Mouse (Mus musculus): ENCODE measurements around the gene Gtf2i. TPM values are rescaled to one million over a fixed set of nuclear protein-coding genes. Genes with fewer than 3 reads are reported as not detected.

Gtf2i gene
- polyA plus RNA-seq, 1 experiment from 2014 or later = 29.8 TPM

DNA sequence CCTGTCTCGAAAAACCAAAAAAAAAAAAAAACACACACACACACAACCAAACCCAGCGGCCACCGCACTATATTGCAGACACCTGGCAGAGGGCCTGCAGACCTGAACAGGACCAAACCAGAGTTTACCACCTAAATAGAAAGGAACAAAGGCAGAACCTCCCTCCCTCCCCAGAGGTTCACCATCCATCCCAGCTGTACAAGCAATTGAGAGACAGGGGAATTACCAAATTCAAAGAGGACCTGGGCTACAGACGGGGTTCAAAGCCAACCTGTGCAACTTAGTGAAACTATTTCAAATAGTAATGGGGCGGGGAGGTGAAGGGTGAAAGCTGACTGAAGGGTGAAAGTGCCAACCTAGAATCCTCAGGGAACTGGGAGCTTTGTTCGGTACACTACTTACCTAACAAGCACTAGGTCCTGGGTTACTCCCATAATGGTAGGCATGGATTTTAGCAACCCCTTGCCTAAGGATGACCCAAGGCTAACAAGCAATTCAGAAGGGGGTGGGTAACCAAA is 2.6 kb downstream of the Gtf2i start:
- Histone ChIP-seq H3K4me2 (ENCODE audit: low read depth, low read length) (peak overlapping the region; percentile 91), H3K4me1 (ENCODE audit: insufficient read depth) (peaks cover 24% of the 10 kb centered on the region), H3K27me3 (ENCODE audit: insufficient read depth, low read length) (no peaks in the 10 kb centered on the region), H3K9me3 (ENCODE audit: low read length) (no peaks in the 10 kb centered on the region), H3K9ac (replicated peaks) (no peak overlapping the region; the same call in 1 of the 2 replicates), H3K4me3 (ENCODE audit: low read depth, low read length) (0 out of 2 replicates have a peak overlapping the region, but pooled peaks have one; percentile 94), H3K36me3 (replicated peaks; ENCODE audit: insufficient read depth, low read length) (peaks cover 20% of the 10 kb centered on the region), H3K27ac (ENCODE audit: low read depth) (0 out of 2 replicates have a peak overlapping the region, but pooled peaks have one; percentile 7)
- ATAC-seq (no peak), DNase-seq (no peak)
- TF ChIP-seq CTCF (IDR thresholded peaks at IDR 0.05; ENCODE audit: low read depth) = no peak
- no peak for TF ChIP-seq EP300 (IDR thresholded peaks at IDR 0.05; ENCODE audit: low read depth)
- WGBS (ENCODE audit: insufficient replicate concordance) = 66% methylated on average over 6 of the region's 6 CpGs

DNA sequence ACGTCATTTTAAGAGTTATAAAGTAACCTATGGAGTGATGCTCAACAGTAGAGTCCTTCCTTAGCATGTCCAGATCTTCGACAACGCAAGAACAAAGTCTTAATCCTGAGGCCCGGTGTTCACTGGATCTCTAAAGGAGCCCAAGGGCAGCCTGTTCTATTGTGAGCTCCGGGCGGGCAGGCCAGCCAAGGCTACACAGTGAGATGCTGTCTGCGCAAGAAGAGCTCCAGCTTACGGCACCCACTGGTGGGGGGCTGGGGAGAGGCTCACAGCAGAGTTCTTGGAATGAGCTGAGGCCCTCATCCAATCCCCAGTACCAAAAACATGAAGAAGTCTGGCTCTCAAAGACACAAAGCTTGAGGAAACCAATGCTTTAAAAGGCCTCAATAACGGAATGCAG is 4.4 kb downstream of the Gtf2i start:
- Histone ChIP-seq H3K27ac (ENCODE audit: low read depth) (no peak overlapping the region), H3K4me3 (ENCODE audit: low read depth, low read length) (no peak overlapping the region), H3K4me1 (ENCODE audit: insufficient read depth) (peaks cover 11% of the 10 kb centered on the region; the same call in 1 of the 2 replicates), H3K27me3 (ENCODE audit: insufficient read depth, low read length) (no peaks in the 10 kb centered on the region), H3K9ac (replicated peaks) (no peak overlapping the region), H3K9me3 (ENCODE audit: low read length) (no peaks in the 10 kb centered on the region), H3K36me3 (replicated peaks; ENCODE audit: insufficient read depth, low read length) (peaks cover 26% of the 10 kb centered on the region), H3K4me2 (ENCODE audit: low read depth, low read length) (no peak overlapping the region)
- 91% methylated on average over 9 of the region's 9 CpGs for WGBS (ENCODE audit: insufficient replicate concordance)
- no peak for ATAC-seq
- no peak for DNase-seq
- TF ChIP-seq CTCF (IDR thresholded peaks at IDR 0.05; ENCODE audit: low read depth) (no peak), EP300 (IDR thresholded peaks at IDR 0.05; ENCODE audit: low read depth) (no peak)

DNA sequence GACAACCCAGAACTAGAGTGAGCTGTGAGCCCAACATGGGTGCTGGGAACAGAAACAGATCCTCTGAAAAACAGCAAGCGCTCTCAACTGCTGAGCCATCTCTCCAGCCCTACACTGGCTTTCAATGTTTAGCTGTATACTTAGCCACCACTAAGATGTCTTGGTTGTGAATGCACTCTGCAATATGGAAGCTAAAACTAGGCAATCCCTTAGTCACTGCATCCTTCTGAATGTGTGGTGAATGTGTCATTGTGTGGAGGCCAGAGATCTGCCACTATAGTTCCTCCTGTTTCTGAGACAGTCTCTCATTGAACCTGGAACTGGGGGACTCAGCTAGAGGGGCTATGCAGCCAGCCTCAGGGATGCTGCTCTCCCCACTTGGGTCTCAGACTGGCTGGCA is 5.2 kb downstream of the Gtf2i start:
- ATAC-seq (no peak), DNase-seq (no peak)
- TF ChIP-seq EP300 (IDR thresholded peaks at IDR 0.05; ENCODE audit: low read depth) (no peak), CTCF (IDR thresholded peaks at IDR 0.05; ENCODE audit: low read depth) (no peak)
- Histone ChIP-seq H3K4me2 (ENCODE audit: low read depth, low read length) (no peak overlapping the region), H3K36me3 (replicated peaks; ENCODE audit: insufficient read depth, low read length) (peaks cover 32% of the 10 kb centered on the region), H3K9ac (replicated peaks) (no peak overlapping the region), H3K4me3 (ENCODE audit: low read depth, low read length) (no peak overlapping the region), H3K27me3 (ENCODE audit: insufficient read depth, low read length) (no peaks in the 10 kb centered on the region), H3K9me3 (ENCODE audit: low read length) (no peaks in the 10 kb centered on the region), H3K27ac (ENCODE audit: low read depth) (no peak overlapping the region), H3K4me1 (ENCODE audit: insufficient read depth) (peaks cover 11% of the 10 kb centered on the region; the same call in 1 of the 2 replicates)
- 96% methylated on average over 1 of the region's 1 CpGs for WGBS (ENCODE audit: insufficient replicate concordance)

DNA sequence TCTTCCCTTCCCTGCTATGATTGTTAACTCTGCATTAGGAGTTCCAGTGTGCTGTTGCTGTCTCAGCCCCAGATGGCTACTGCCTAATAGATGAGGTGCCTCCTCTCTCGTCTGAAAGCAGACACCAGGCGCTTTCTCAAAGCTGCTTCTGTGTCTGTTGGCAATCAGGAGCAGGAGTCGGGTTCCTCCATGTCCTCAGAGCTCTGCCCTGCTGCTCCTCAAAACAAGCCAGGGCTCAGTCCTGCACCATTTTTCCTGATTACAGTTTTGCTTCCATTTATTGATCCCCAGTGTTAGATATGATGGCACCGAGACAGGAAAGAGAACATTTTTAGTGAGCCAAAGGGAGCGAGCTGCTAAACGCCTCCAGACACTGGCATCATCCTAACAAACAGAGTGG is 9.9 kb downstream of the Gtf2i start:
- no peaks in the 10 kb centered on the region for H3K27me3 ChIP-seq (ENCODE audit: insufficient read depth, low read length)
- 86% methylated on average over 6 of the region's 6 CpGs for WGBS (ENCODE audit: insufficient replicate concordance)
- no peak for ATAC-seq

DNA sequence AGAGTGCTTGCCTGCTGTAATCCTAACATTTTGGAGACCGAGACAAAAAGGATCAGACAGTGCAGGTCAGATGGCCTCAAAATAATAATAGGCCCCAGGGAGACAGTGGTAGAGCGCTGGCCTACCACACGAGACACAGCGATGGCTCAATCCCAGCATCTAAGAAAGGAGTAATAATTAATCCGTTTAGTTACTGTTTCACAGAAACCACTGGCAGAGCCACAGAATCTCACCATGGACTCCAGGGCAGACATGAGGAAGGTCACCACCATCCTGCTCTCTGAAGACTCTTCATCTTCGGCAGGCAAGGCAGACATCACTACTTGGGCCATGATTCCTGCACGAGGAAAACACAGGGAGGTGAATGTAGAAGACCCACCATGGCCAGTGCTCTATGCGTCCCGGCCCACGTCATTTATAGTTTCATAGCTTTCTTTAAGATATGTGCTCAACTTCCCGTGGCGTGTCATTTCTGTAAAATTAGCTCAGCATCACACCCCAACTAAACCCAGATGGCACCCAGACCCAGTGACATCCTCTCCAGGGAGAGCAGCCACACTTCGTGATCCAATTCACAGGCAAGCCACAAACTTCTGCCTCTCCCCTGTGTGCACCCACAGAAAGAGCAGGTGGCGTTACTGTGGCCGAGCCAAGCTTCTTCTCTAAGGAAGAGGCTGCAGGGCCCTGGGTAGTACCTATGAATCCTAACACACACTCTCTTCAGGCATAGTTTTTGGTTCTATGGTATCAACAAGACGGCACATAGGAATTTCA is 19.1 kb downstream of the Gtf2i start:
- H3K36me3 ChIP-seq (replicated peaks; ENCODE audit: insufficient read depth, low read length) = peaks cover 30% of the 10 kb centered on the region
- H3K4me2 ChIP-seq (ENCODE audit: low read depth, low read length) = no peak overlapping the region
- TF ChIP-seq EP300 (IDR thresholded peaks at IDR 0.05; ENCODE audit: low read depth) (no peak), CTCF (IDR thresholded peaks at IDR 0.05; ENCODE audit: low read depth) (no peak)
- H3K27me3 ChIP-seq (ENCODE audit: insufficient read depth, low read length) = no peaks in the 10 kb centered on the region
- H3K27ac ChIP-seq (ENCODE audit: low read depth) = 0 out of 2 replicates have a peak overlapping the region, but pooled peaks have one; percentile 13
- H3K4me1 ChIP-seq (ENCODE audit: insufficient read depth) = no peaks in the 10 kb centered on the region; the same call in 1 of the 2 replicates
- no peak overlapping the region for H3K4me3 ChIP-seq (ENCODE audit: low read depth, low read length)
- no peaks in the 10 kb centered on the region for H3K9me3 ChIP-seq (ENCODE audit: low read length)
- 73% methylated on average over 16 of the region's 16 CpGs for WGBS (ENCODE audit: insufficient replicate concordance)
- DNase-seq = no peak
- no peak overlapping the region for H3K9ac ChIP-seq (replicated peaks)
- peak; percentile 77 for ATAC-seq

More for the DNA sequence above, 9.9 kb downstream of the Gtf2i start:
- no peak overlapping the region for H3K4me2 ChIP-seq (ENCODE audit: low read depth, low read length)
- no peak for DNase-seq
- TF ChIP-seq EP300 (IDR thresholded peaks at IDR 0.05; ENCODE audit: low read depth) = no peak
- TF ChIP-seq CTCF (IDR thresholded peaks at IDR 0.05; ENCODE audit: low read depth) = no peak
- peaks cover 29% of the 10 kb centered on the region for H3K36me3 ChIP-seq (replicated peaks; ENCODE audit: insufficient read depth, low read length)
- H3K27ac ChIP-seq (ENCODE audit: low read depth) = no peak overlapping the region
- H3K9ac ChIP-seq (replicated peaks) = no peak overlapping the region
- no peaks in the 10 kb centered on the region for H3K9me3 ChIP-seq (ENCODE audit: low read length)
- H3K4me1 ChIP-seq (ENCODE audit: insufficient read depth) = no peaks in the 10 kb centered on the region
- no peak overlapping the region for H3K4me3 ChIP-seq (ENCODE audit: low read depth, low read length)

DNA sequence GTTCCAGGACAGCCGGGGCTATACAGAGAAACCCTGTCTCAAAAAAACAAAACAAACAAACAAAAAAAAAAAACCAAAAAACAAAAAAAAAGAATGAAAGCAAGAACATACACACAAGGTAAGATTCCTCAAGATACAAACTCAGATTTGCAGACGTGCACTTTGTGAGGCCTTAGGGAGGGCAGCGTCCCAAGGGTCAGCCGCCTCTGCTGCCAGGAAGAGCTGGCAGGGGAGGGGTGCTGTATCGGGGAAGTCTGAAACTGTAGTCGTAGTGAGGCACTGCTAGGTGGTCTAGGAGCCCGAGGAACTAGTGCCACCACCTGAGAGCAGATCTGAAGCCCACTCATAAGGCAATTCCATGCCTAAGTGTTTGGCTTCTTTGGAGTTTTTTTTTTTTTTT is 20.0 kb downstream of the Gtf2i start:
- Histone ChIP-seq H3K27me3 (ENCODE audit: insufficient read depth, low read length) (no peaks in the 10 kb centered on the region), H3K4me2 (ENCODE audit: low read depth, low read length) (no peak overlapping the region), H3K36me3 (replicated peaks; ENCODE audit: insufficient read depth, low read length) (peaks cover 38% of the 10 kb centered on the region), H3K9ac (replicated peaks) (no peak overlapping the region), H3K27ac (ENCODE audit: low read depth) (no peak overlapping the region), H3K4me1 (ENCODE audit: insufficient read depth) (no peaks in the 10 kb centered on the region; the same call in 1 of the 2 replicates), H3K9me3 (ENCODE audit: low read length) (no peaks in the 10 kb centered on the region), H3K4me3 (ENCODE audit: low read depth, low read length) (no peak overlapping the region)
- DNase-seq (no peak), ATAC-seq (no peak)
- 85% methylated on average over 7 of the region's 7 CpGs for WGBS (ENCODE audit: insufficient replicate concordance)
- no peak for TF ChIP-seq EP300 (IDR thresholded peaks at IDR 0.05; ENCODE audit: low read depth)
- no peak for TF ChIP-seq CTCF (IDR thresholded peaks at IDR 0.05; ENCODE audit: low read depth)
